Mouse (Mus musculus) mesoderm, embryonic 11.5 days (tissue): ENCODE data around the gene Magee2.
A peak's percentile ranks its signal among the peaks of the same experiment; 100 is the strongest.
"Not testable (repeated sequence)": the region's sequence is repeated elsewhere in the genome, so short reads cannot be mapped to it uniquely, and the experiment has no call there.

Experiments
- DNase-seq: peaks from one replicate; pipeline ENCODE4 v3.0.0-alpha.2; 2012; ENCODE audit warnings: low read depth, low spot score

The Magee2 gene

DNA sequence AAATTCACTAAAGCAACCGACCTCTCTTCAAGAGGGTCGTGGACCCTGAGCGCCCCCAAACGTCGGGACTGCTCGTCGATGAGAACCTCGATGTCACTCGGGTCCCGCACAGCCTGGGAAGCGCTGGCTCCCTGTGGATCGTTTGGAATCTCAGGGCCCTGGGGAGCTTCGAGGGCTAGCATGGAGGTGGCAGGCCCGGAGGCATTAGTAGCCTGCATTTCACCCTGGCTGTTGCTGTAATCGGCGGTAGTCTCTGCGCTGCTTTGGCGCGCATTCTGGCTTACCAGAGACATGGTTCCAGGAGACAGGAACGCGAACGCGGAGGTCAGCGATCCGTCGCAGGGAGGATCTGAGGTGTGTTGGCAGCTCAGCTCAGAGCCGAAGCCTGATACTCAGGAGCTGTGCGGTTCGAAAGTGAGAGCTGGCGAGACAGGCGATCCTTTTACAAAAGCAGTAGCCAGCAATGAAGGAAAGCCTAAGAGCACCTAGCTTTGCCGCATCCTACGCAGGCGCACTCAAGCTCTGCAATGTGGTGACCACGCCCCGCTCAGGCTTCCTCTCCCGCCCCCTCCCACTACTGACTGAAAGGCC is at the start of gene Magee2:
Magee2 (minus strand) TSS at position 517 of the 591 bp plus-strand sequence.
- DNase-seq = peak; percentile 55

DNA sequence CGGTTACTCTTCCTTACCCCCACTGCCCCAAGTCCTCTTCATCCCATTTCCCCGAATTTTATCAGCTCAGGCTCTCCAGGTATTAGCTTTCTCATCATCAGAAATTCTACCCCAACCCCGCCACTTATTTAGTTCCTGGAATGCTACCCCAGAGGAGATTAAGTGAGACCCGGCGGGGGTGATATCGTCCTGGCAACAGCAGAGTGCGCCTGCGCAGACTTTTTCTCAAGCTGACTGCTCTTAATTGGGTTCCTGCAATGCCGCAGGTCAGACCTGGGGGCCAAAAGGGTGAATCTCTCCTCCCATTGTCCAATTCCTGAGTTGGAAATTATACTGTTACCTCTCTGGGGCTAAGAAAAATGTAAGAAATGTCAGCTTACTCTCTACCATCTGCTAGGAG is 3.5 kb downstream of the Magee2 start:
- peak; percentile 10 for DNase-seq

DNA sequence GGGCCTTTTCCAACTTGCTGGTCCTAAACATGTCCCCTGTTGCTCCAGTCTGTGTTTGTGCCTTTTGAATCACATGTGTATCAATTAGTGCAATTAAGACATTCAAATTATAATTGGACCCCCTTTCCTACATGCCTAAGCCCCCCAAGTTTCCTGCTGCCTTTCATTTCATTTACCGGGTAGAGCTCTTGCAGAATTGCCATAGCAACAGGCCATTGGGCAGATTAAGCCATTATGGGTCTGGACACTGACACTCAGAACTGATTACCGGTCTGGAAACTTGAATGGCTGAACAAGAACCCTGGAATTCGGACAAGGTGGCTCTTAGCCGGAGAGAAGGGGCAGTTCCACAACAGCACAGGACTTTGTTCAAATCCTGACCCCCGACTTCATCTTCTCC is 39.5 kb downstream of the Magee2 start:
- DNase-seq = not testable (repeated sequence)

DNA sequence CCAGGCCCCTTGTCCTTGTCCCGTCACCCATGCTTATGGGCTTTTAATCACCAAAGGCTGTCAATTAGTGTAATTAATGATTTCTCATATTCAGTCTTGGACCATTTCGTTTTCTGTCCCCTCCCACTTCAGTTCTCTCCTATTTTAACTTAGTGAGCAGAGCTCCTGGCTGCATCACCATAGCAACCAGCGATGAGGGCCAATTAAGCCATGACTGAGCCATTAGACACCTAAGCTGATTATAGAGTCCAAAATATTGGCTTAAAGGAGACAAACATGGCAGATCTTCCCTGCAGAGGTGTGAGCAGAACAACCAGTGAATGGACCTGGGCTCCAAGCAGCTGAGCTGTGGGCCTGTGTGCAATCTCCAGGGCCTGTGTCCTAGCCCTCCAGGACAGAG is 40.1 kb downstream of the Magee2 start:
- not testable (repeated sequence) for DNase-seq

DNA sequence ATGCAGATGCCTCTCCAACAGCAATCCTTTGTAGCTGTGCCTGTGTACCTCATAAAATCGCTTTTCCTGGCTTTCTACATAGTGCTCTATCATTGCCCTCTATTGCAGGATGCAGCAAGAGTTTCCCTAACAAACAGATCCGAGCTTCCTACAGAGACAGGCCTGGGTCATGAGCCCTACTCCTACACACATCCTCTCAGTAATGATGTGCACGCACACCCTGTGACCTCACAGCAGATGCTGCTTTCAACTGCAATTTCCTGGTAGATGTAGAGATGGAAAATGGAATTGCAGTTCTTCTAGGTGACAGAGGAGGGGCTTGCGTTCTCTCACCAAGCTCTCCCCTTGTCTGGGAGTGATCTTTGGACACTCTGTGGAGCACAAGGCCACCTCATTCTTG is 43.4 kb downstream of the Magee2 start:
- not testable (repeated sequence) for DNase-seq
